Mouse (Mus musculus) spleen, postnatal 14 days (tissue): ENCODE measurements around the gene Taar6.

Experiments used
- DNase-seq, 2 experiments: peaks; one replicate each; pipeline ENCODE4 v3.0.0; 2021 to 2022; ENCODE audit warnings: low spot score in 2 of 2

Gene Taar6

GRCm38 (mm10) chr10:23937613-23938012 is 47.8 kb downstream of the Taar6 start:
- no peak for DNase-seq
